Mouse (Mus musculus) E14TG2a.4 (cell line): ENCODE measurements around the gene Rb1.

Experiments used
- CTCF ChIP-seq: conservative IDR thresholded peaks from 2 replicates; pipeline ENCODE4 v1.5.1; 2014; ENCODE audit warnings: low read length
- POU5F1 ChIP-seq: IDR thresholded peaks from 2 replicates; pipeline ENCODE4 v1.6.1; 2014; ENCODE audit warnings: low read length, borderline replicate concordance

GRCm38 (mm10) chr14:73292434-73292833, 33.2 kb downstream of the Rb1 start:
- TF ChIP-seq CTCF (no peak), POU5F1 (no peak)
